Mouse (Mus musculus) neutrophil, adult 83 days (primary cell): ENCODE results near the gene Vmn1r113. TPM values are rescaled to one million over a fixed set of nuclear protein-coding genes. Genes with fewer than 3 reads are reported as not detected.

Source experiments
- total RNA-seq, 2 experiments: library from RNA; stranded (reverse); gene quantifications; one replicate each; pipeline ENCODE4 v1.2.4; 2023

Vmn1r113 gene
- not detected for total RNA-seq

GRCm38 (mm10) chr7:20786985-20787384 lies at the start of gene Vmn1r113:
Gene Vmn1r113, plus strand, starts transcription at chr7:20787285.

GRCm38 (mm10) chr7:20770885-20771284 lies 16.2 kb upstream of the Vmn1r113 start, which contains the start of gene Vmn1r112:
Gene Vmn1r112, plus strand, starts transcription at chr7:20771185.

GRCm38 (mm10) chr7:20812086-20812485 lies 25.0 kb downstream of the Vmn1r113 start, which contains the start of gene Vmn1r114:
Gene Vmn1r114, minus strand, starts transcription at chr7:20812186.

Other genes starting within 250 kb of the Vmn1r113 start
- not detected for gene Gm5726, start 241.5 kb upstream of the Vmn1r113 start, total RNA-seq
- not detected for gene Gm4141, start 211.0 kb upstream of the Vmn1r113 start, total RNA-seq
- gene Gm4513, start 188.3 kb upstream of the Vmn1r113 start, total RNA-seq: not detected
- not detected for gene Vmn1r107, start 118.4 kb upstream of the Vmn1r113 start, total RNA-seq
- gene Vmn1r111, start 84.1 kb upstream of the Vmn1r113 start, total RNA-seq: not detected
- gene Gm10668, start 56.7 kb upstream of the Vmn1r113 start, total RNA-seq: not detected
- not detected for gene Vmn1r112, start 16.1 kb upstream of the Vmn1r113 start, total RNA-seq
- not detected for gene Vmn1r114, start 24.9 kb downstream of the Vmn1r113 start, total RNA-seq
- not detected for gene Vmn1r115, start 57.7 kb downstream of the Vmn1r113 start, total RNA-seq
- not detected for gene Vmn1r116, start 85.0 kb downstream of the Vmn1r113 start, total RNA-seq
- not detected for gene Vmn1r117, start 96.8 kb downstream of the Vmn1r113 start, total RNA-seq
- not detected for gene Vmn1r118, start 125.1 kb downstream of the Vmn1r113 start, total RNA-seq
- gene Vmn1r119, start 225.2 kb downstream of the Vmn1r113 start, total RNA-seq: not detected